Mouse (Mus musculus): ENCODE measurements around the gene Plek2. TPM values are rescaled to one million over a fixed set of nuclear protein-coding genes. Genes with fewer than 3 reads are reported as not detected.

Plek2 gene
- polyA plus RNA-seq, 1 experiment from 2014 or later, result 1.2 TPM

- Histone ChIP-seq H3K4me2 (replicated peaks) (no peak overlapping the region), H3K4me1 (replicated peaks) (peaks cover 24% of the 10 kb centered on the region), H3K9ac (replicated peaks) (no peak overlapping the region), H3K9me3 (no peaks in the 10 kb centered on the region; the same call in 1 of the 2 replicates), H3K4me3 (replicated peaks) (no peak overlapping the region), H3K27ac (no peak overlapping the region), H3K27me3 (peaks cover 76% of the 10 kb centered on the region), H3K36me3 (no peaks in the 10 kb centered on the region)
- no peak for ATAC-seq
- WGBS, result 83% methylated on average over 6 of the region's 6 CpGs
These were observed 1.4 kb upstream of the Plek2 start for GRCm38 (mm10) chr12:78908081-78908605.

- Histone ChIP-seq H3K27ac (no peak overlapping the region), H3K9me3 (no peaks in the 10 kb centered on the region; the same call in 1 of the 2 replicates), H3K4me1 (replicated peaks) (peaks cover 11% of the 10 kb centered on the region), H3K9ac (replicated peaks) (no peak overlapping the region), H3K4me3 (replicated peaks) (no peak overlapping the region), H3K27me3 (peaks cover 41% of the 10 kb centered on the region), H3K36me3 (no peaks in the 10 kb centered on the region), H3K4me2 (replicated peaks) (no peak overlapping the region)
- 87% methylated on average over 7 of the region's 7 CpGs for WGBS
- ATAC-seq, result no peak
These were observed 2.3 kb downstream of the Plek2 start for GRCm38 (mm10) chr12:78904499-78904898.

- H3K27ac ChIP-seq, result no peak overlapping the region
- peaks cover 30% of the 10 kb centered on the region for H3K27me3 ChIP-seq
- ATAC-seq, result no peak
- no peak overlapping the region for H3K9ac ChIP-seq (replicated peaks)
- no peaks in the 10 kb centered on the region for H3K9me3 ChIP-seq
- H3K4me1 ChIP-seq (replicated peaks), result peaks cover 11% of the 10 kb centered on the region
- H3K4me2 ChIP-seq (replicated peaks), result no peak overlapping the region
- WGBS, result 88% methylated on average over 4 of the region's 4 CpGs
- H3K4me3 ChIP-seq (replicated peaks), result no peak overlapping the region
- H3K36me3 ChIP-seq, result no peaks in the 10 kb centered on the region
These were observed 3.5 kb downstream of the Plek2 start for GRCm38 (mm10) chr12:78903313-78903712.

GRCm38 (mm10) chr12:78901467-78901866 is 5.3 kb downstream of the Plek2 start:
- Histone ChIP-seq H3K27me3 (peaks cover 14% of the 10 kb centered on the region), H3K4me1 (replicated peaks) (peaks cover 2% of the 10 kb centered on the region; the same call in 1 of the 2 replicates), H3K27ac (no peak overlapping the region), H3K9me3 (no peaks in the 10 kb centered on the region), H3K4me2 (replicated peaks) (no peak overlapping the region), H3K4me3 (replicated peaks) (no peak overlapping the region), H3K36me3 (no peaks in the 10 kb centered on the region), H3K9ac (replicated peaks) (no peak overlapping the region)
- ATAC-seq, result no peak
- WGBS, result 83% methylated on average over 5 of the region's 5 CpGs

GRCm38 (mm10) chr12:78897861-78898260 is 8.9 kb downstream of the Plek2 start:
- whole genome bisulfite sequencing, result 100% methylated on average over 1 of the region's 1 CpGs
- no peak for ATAC-seq

DNA sequence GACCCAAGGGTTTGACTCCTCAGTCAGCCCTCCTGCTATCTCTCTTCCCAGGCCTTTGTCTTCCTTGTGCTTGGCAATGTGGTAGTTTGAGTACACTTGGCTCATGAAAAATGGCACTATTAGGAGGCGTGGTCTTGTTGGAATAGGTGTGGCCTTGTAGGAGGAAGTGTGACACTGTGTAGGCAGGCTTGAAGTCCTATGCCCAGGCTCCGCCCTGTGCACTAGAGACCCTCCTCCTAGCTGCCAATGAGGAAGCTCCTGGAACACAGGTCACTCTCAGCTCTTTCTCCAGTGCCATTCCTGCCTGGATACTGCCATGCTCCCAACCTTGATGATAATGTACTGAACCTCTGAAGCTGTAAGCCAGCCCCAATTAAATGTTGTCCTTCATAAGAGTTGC is 15.6 kb downstream of the Plek2 start:
- WGBS, result 93% methylated on average over 2 of the region's 2 CpGs
- H3K4me3 ChIP-seq (replicated peaks), result no peak overlapping the region
- no peak for ATAC-seq
- no peaks in the 10 kb centered on the region for H3K4me1 ChIP-seq (replicated peaks)
- H3K9ac ChIP-seq (replicated peaks), result no peak overlapping the region
- no peaks in the 10 kb centered on the region for H3K27me3 ChIP-seq
- peaks cover 6% of the 10 kb centered on the region; the same call in 1 of the 2 replicates for H3K9me3 ChIP-seq
- H3K27ac ChIP-seq, result no peak overlapping the region
- no peak overlapping the region for H3K4me2 ChIP-seq (replicated peaks)
- H3K36me3 ChIP-seq, result peaks cover 9% of the 10 kb centered on the region

More at GRCm38 (mm10) chr12:78897861-78898260, 8.9 kb downstream of the Plek2 start:
- Histone ChIP-seq H3K4me3 (replicated peaks) (no peak overlapping the region), H3K4me1 (replicated peaks) (no peaks in the 10 kb centered on the region), H3K4me2 (replicated peaks) (no peak overlapping the region), H3K9me3 (no peaks in the 10 kb centered on the region), H3K36me3 (no peaks in the 10 kb centered on the region), H3K27ac (no peak overlapping the region), H3K27me3 (no peaks in the 10 kb centered on the region), H3K9ac (replicated peaks) (no peak overlapping the region)

GRCm38 (mm10) chr12:78890062-78890461 is 16.7 kb downstream of the Plek2 start:
- WGBS, result 83% methylated on average over 1 of the region's 1 CpGs
- Histone ChIP-seq H3K27me3 (no peaks in the 10 kb centered on the region), H3K9ac (replicated peaks) (no peak overlapping the region), H3K9me3 (peaks cover 6% of the 10 kb centered on the region; the same call in 1 of the 2 replicates), H3K36me3 (peaks cover 18% of the 10 kb centered on the region), H3K4me3 (replicated peaks) (no peak overlapping the region), H3K4me2 (replicated peaks) (no peak overlapping the region), H3K27ac (no peak overlapping the region), H3K4me1 (replicated peaks) (no peaks in the 10 kb centered on the region)
- ATAC-seq, result no peak

DNA sequence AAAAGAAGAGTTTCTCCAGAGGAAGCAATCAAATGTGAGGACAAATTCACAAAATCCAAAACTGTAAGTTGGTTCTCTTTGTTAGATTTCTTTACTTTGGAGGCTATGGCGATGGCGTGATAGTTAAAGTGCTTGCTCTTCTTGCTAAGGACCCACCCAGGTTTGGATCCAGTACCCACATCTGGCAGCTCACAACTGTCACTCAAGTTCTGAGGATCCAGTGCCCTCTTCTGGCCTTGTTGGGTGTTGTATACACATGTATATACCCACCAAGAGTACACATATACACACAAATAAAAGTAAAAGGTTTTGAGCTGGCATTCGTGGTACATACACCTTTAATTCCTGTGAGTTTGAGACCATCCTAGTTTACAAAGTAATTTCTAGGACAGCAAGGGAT is 32.2 kb downstream of the Plek2 start:
- Histone ChIP-seq H3K27me3 (no peaks in the 10 kb centered on the region), H3K36me3 (peaks cover 54% of the 10 kb centered on the region), H3K27ac (no peak overlapping the region), H3K4me1 (replicated peaks) (no peaks in the 10 kb centered on the region), H3K4me2 (replicated peaks) (no peak overlapping the region), H3K9me3 (no peaks in the 10 kb centered on the region), H3K9ac (replicated peaks) (no peak overlapping the region), H3K4me3 (replicated peaks) (no peak overlapping the region)
- ATAC-seq, result no peak
- 94% methylated on average over 3 of the region's 3 CpGs for WGBS

GRCm38 (mm10) chr12:78868115-78868514 is 38.6 kb downstream of the Plek2 start:
- Histone ChIP-seq H3K4me2 (replicated peaks) (no peak overlapping the region), H3K4me3 (replicated peaks) (no peak overlapping the region), H3K27me3 (no peaks in the 10 kb centered on the region), H3K4me1 (replicated peaks) (peaks cover 8% of the 10 kb centered on the region), H3K27ac (no peak overlapping the region), H3K36me3 (peaks cover 34% of the 10 kb centered on the region), H3K9ac (replicated peaks) (no peak overlapping the region), H3K9me3 (no peaks in the 10 kb centered on the region)
- ATAC-seq, result no peak
- WGBS, result 90% methylated on average over 1 of the region's 1 CpGs

DNA sequence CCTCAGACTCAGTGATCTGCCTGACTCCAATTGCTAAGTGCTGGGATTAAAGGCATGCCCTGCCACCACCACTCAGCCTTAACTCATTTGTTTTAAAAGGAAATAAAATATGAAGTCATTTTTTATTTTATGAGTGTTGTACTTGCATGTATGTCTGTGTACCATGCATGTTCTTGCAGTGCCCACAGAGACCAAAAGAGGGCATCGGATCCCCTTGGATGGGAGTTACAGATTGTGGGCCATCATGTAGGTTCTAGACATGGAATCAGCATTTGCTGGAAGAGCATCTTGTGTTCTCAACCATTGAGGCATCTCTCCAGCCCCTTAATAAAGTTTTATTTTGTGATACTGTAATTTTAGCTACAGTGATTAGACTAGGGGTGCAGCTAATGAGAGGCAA is 41.3 kb downstream of the Plek2 start:
- no peak for ATAC-seq
- no peak overlapping the region for H3K4me3 ChIP-seq (replicated peaks)
- peaks cover 20% of the 10 kb centered on the region for H3K4me1 ChIP-seq (replicated peaks)
- 100% methylated on average over 1 of the region's 1 CpGs for WGBS
- H3K9ac ChIP-seq (replicated peaks), result no peak overlapping the region
- no peak overlapping the region for H3K27ac ChIP-seq
- H3K27me3 ChIP-seq, result no peaks in the 10 kb centered on the region
- H3K4me2 ChIP-seq (replicated peaks), result no peak overlapping the region
- peaks cover 22% of the 10 kb centered on the region; the same call in 1 of the 2 replicates for H3K36me3 ChIP-seq
- H3K9me3 ChIP-seq, result no peaks in the 10 kb centered on the region

GRCm38 (mm10) chr12:78862254-78862730 is 44.5 kb downstream of the Plek2 start:
- Histone ChIP-seq H3K4me1 (replicated peaks) (peaks cover 38% of the 10 kb centered on the region), H3K36me3 (peaks cover 9% of the 10 kb centered on the region; the same call in 1 of the 2 replicates), H3K27me3 (no peaks in the 10 kb centered on the region), H3K9me3 (no peaks in the 10 kb centered on the region), H3K9ac (replicated peaks) (peak overlapping the region; percentile 89), H3K4me2 (replicated peaks) (peak overlapping the region; percentile 63), H3K4me3 (replicated peaks) (peak overlapping the region; percentile 84), H3K27ac (peak overlapping the region; percentile 78)
- ATAC-seq, result no peak
- WGBS, result under 1% methylated on average over 22 of the region's 22 CpGs

DNA sequence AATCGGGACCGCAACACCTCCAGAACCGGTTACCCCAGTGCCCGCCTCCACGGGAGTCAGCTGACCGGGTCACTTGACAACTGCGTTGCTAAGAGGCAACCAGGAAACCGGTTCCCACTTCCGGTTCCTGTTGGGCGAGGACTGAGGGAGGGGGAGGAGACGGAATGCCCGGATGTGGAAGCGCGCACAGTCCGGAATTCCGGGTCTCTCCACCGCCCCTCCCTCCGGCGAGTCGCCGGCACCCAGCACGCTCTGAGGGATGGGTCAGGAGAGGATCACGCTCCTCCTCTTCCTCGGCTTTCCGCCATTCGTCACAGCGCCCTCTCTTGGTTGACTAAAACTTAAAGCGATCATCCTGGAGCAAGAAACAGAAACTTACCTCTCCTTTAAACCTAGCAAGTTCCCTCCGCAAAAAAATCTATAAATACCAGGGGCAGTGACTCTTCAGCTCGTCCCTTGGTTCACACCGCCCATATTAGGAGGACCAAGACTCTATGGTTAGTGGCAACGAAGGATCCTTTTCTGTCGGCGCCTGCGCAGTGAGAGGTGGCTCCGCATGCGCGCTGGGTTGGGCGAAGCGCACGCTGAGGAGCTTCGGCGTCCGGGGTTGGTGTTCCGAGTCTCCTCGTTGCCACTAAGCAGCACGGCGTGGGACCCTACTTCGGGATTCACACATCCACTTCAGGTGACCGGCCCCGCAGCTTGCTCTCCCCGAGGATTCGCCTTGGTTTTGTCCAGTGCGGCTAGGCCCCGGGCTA is 45.1 kb downstream of the Plek2 start, which contains the start of the genes Atp6v1d and Eif2s1:
Atp6v1d (minus strand) TSS at position 143 of the 758 bp plus-strand sequence.
Eif2s1 (plus strand) TSS at position 324 of the 758 bp plus-strand sequence.
- peak within 1 kb of the TSS; percentile 89 for H3K9ac ChIP-seq (replicated peaks)
- no peaks in the 10 kb centered on the region for H3K27me3 ChIP-seq
- H3K4me2 ChIP-seq (replicated peaks), result peak within 1 kb of the TSS; percentile 91
- H3K4me3 ChIP-seq (replicated peaks), result peak within 1 kb of the TSS; percentile 84
- peaks cover 38% of the 10 kb centered on the region for H3K4me1 ChIP-seq (replicated peaks)
- WGBS, result under 1% methylated on average over 55 of the region's 55 CpGs
- ATAC-seq, result peak; percentile 100
- 0 out of 2 replicates have a peak, but pooled peaks cover 5% of the 10 kb centered on the region for H3K36me3 ChIP-seq
- H3K9me3 ChIP-seq, result no peaks in the 10 kb centered on the region
- H3K27ac ChIP-seq, result peak within 1 kb of the TSS; percentile 78
